Mouse (Mus musculus): Measurements from ENCODE around the gene Vwa1.

DNA sequence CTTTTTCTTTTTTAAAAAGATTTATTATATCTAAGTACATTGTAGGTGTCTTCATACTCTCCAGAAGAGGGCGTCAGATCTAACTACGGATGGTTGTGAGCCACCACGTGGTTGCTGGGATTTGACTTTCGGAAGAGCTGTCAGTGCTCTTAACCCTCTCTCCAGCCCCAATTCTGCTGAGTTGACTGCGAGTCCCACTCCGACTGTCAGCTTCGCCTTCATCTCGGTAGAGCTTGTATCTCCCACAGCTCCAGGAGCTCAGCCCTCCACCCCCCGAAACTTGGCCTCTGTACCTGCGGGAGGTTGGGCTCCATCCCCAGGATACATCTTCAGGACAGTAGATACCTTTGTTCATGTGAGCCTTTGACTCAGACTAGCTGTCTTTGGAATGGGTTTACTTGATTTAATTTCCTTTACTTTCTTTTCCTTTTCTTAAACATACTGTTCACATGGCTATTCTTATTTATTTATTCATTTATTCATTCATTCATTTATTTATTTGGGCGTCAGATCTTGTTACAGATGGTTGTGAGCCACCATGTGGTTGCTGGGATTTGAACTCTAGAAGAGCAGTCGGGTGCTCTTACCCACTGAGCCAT is 28.3 kb upstream of the Vwa1 start, which contains the start of gene Mrpl20:
- TF ChIP-seq CTCF (IDR thresholded peaks at IDR 0.05) (peak; percentile 33; the same call in 1 of the 2 replicates), EP300 (IDR thresholded peaks at IDR 0.05) (no peak)
